Comparison of ENCODE assay signal across 8 mouse cellular contexts in genomic region chr7:101288436-101288835, GRCm38 (mm10). TPM values are rescaled to one million over a fixed set of nuclear protein-coding genes. Genes with fewer than 3 reads are reported as not detected.
DNase-seq lines count a peak whose midpoint lies in the region; ATAC-seq and TF ChIP-seq lines count a peak whose summit lies in the region.

No protein-coding gene starts in this region.

- no peak for ATAC-seq in heart, embryonic 12.5 days (ENCODE audit: insufficient number of reproducible peaks, low FRiP score)
- no peak for ATAC-seq in lung, postnatal 0 days
- ATAC-seq in megakaryocyte, adult 5-6 weeks (ENCODE audit: poor library complexity, severe bottlenecking) = no peak

- TF ChIP-seq POLR2A in spleen, adult 2 months (IDR thresholded peaks at IDR 0.05; ENCODE audit: low read depth, low read length) = no peak
- TF ChIP-seq POLR2A in bone marrow macrophage, adult 2 months (IDR thresholded peaks at IDR 0.05; ENCODE audit: borderline replicate concordance, low read depth, low read length) = no peak

- H3K36me3 ChIP-seq in heart, embryonic 12.5 days = peaks cover 65% of the 10 kb centered on the region
- H3K36me3 ChIP-seq in spleen, adult 2 months (ENCODE audit: control insufficient read depth, insufficient read depth, low read length) = peaks cover 41% of the 10 kb centered on the region
- 0 out of 2 replicates have a peak, but pooled peaks cover 2% of the 10 kb centered on the region for H3K36me3 ChIP-seq in lung, postnatal 0 days (ENCODE audit: insufficient read depth, low read length)

- H3K27me3 ChIP-seq in heart, embryonic 12.5 days (replicated peaks) = no peaks in the 10 kb centered on the region
- H3K27me3 ChIP-seq in spleen, adult 2 months (ENCODE audit: control insufficient read depth, insufficient read depth, low read length) = no peaks in the 10 kb centered on the region
- H3K27me3 ChIP-seq in lung, postnatal 0 days (replicated peaks; ENCODE audit: insufficient read depth, low read length) = no peaks in the 10 kb centered on the region

- peak; percentile 51 to 79 for DNase-seq in heart, adult 18-20 months
- DNase-seq in spleen, adult 2 months (ENCODE audit: low read depth in 1 of 2, low spot score in 2 of 2) = no peak
- DNase-seq in spleen, adult 12 weeks (ENCODE audit: low spot score) = no peak
- peak; percentile 43 for DNase-seq in heart, adult 8-10 months (ENCODE audit: low spot score)
- peak; percentile 82 for DNase-seq in lung, postnatal 0 days (ENCODE audit: low spot score)

- H3K4me3 ChIP-seq in heart, embryonic 12.5 days = no peak overlapping the region
- no peak overlapping the region for H3K4me3 ChIP-seq in spleen, adult 2 months (ENCODE audit: extremely low read depth, insufficient read depth, insufficient read length)
- no peak overlapping the region for H3K4me3 ChIP-seq in bone marrow macrophage, adult 2 months (ENCODE audit: insufficient read depth, low read length)
- H3K4me3 ChIP-seq in lung, postnatal 0 days (ENCODE audit: low read depth, low read length) = no peak overlapping the region

- no peak overlapping the region for H3K4me2 ChIP-seq in heart, embryonic 12.5 days
- no peak overlapping the region for H3K4me2 ChIP-seq in lung, postnatal 0 days (replicated peaks; ENCODE audit: low read depth, low read length)

- no peak for TF ChIP-seq EP300 in lung, postnatal 0 days (IDR thresholded peaks at IDR 0.05)

- H3K9ac ChIP-seq in heart, embryonic 12.5 days = no peak overlapping the region
- no peak overlapping the region for H3K9ac ChIP-seq in lung, postnatal 0 days (replicated peaks; ENCODE audit: low read depth)

- TF ChIP-seq CTCF in spleen, adult 2 months (IDR thresholded peaks at IDR 0.05; ENCODE audit: extremely low read depth, insufficient read depth, insufficient read length, insufficient replicate concordance) = peak; percentile 58; the same call in 1 of the 2 replicates
- peak; percentile 86 for TF ChIP-seq CTCF in bone marrow macrophage, adult 2 months (IDR thresholded peaks at IDR 0.05; ENCODE audit: low read depth, low read length)
- peak; percentile 87 for TF ChIP-seq CTCF in lung, postnatal 0 days (IDR thresholded peaks at IDR 0.05)

- WGBS in heart, embryonic 12.5 days = 31% methylated on average over 4 of the region's 4 CpGs
- WGBS in spleen, adult 2 months = 78% methylated on average over 4 of the region's 4 CpGs
- 40% methylated on average over 4 of the region's 4 CpGs for WGBS in lung, postnatal 0 days

- peaks cover under 1% of the 10 kb centered on the region; the same call in 1 of the 2 replicates for H3K4me1 ChIP-seq in heart, embryonic 12.5 days (replicated peaks)
- no peaks in the 10 kb centered on the region for H3K4me1 ChIP-seq in spleen, adult 2 months (ENCODE audit: control insufficient read depth, insufficient read depth, insufficient read length)
- peaks cover 10% of the 10 kb centered on the region for H3K4me1 ChIP-seq in bone marrow macrophage, adult 2 months (ENCODE audit: control insufficient read depth, insufficient read depth, low read length)
- H3K4me1 ChIP-seq in lung, postnatal 0 days (ENCODE audit: insufficient read depth, low read depth, low read length) = no peaks in the 10 kb centered on the region

- H3K27ac ChIP-seq in heart, embryonic 12.5 days (ENCODE audit: poor library complexity, severe bottlenecking) = no peak overlapping the region
- H3K27ac ChIP-seq in spleen, adult 2 months (ENCODE audit: insufficient read depth, low read length) = no peak overlapping the region
- H3K27ac ChIP-seq in bone marrow macrophage, adult 2 months (ENCODE audit: insufficient read depth, low read depth, low read length) = no peak overlapping the region
- no peak overlapping the region for H3K27ac ChIP-seq in lung, postnatal 0 days (ENCODE audit: low read length)

- no peaks in the 10 kb centered on the region for H3K9me3 ChIP-seq in heart, embryonic 12.5 days (replicated peaks)
- H3K9me3 ChIP-seq in lung, postnatal 0 days (ENCODE audit: low read length) = no peaks in the 10 kb centered on the region

RNA-seq across cellular contexts. Expression of gene Atg16l2, which starts 13.6 kb away (rescaled TPM):
- total RNA-seq in heart, adult 18-20 months (2021) = 1 to 10 TPM; 5.5 to 7.4 TPM
- 22.6 and 23.8 TPM in 2 replicates for polyA plus RNA-seq in heart, embryonic 12.5 days (2016; fragmentation: Nextera tagmentation; extraction: Ambion mirVana)
- polyA plus RNA-seq in spleen, adult 2 months (2012; rRNA removed) = 62.9 and 86.0 TPM in 2 replicates
- polyA plus RNA-seq in bone marrow macrophage, adult 2 months (2012; ENCODE audit: insufficient read depth, insufficient read length, missing spikeins) = 13.2 and 28.0 TPM in 2 replicates
- total RNA-seq in heart, adult 8-10 months (2022) = 10 to 100 TPM in 2 of 4 experiments, 1 to 10 TPM in 2; 5.7 to 12.3 (median 9.3) TPM
- 12.9 and 17.1 TPM in 2 replicates for polyA plus RNA-seq in lung, postnatal 0 days (2015; fragmentation: Nextera tagmentation; extraction: Ambion mirVana)
- total RNA-seq in megakaryocyte, adult 5-6 weeks (2015) = 16.2 and 20.2 TPM in 2 replicates
- total RNA-seq in megakaryocyte, adult 5-6 weeks (2017) = 9.9 and 15.3 TPM in 2 replicates

RNA-seq across cellular contexts. Expression of gene Stard10, which starts 28.4 kb away (rescaled TPM):
- 10 to 100 TPM; 68.5 to 72.5 TPM for total RNA-seq in heart, adult 18-20 months (2021)
- polyA plus RNA-seq in heart, embryonic 12.5 days (2016; fragmentation: Nextera tagmentation; extraction: Ambion mirVana) = 22.9 and 28.6 TPM in 2 replicates
- 29.3 and 42.0 TPM in 2 replicates for polyA plus RNA-seq in spleen, adult 2 months (2012; rRNA removed)
- 3.3 and 8.0 TPM in 2 replicates for polyA plus RNA-seq in bone marrow macrophage, adult 2 months (2012; ENCODE audit: insufficient read depth, insufficient read length, missing spikeins)
- total RNA-seq in heart, adult 8-10 months (2022) = 10 to 100 TPM; 57.4 to 86.0 (median 69.5) TPM
- 40.3 and 46.3 TPM in 2 replicates for polyA plus RNA-seq in lung, postnatal 0 days (2015; fragmentation: Nextera tagmentation; extraction: Ambion mirVana)
- 22.3 and 23.9 TPM in 2 replicates for total RNA-seq in megakaryocyte, adult 5-6 weeks (2015)
- 8.2 and 8.4 TPM in 2 replicates for total RNA-seq in megakaryocyte, adult 5-6 weeks (2017)

RNA-seq across cellular contexts. Expression of gene Arap1, which starts 59.4 kb away (rescaled TPM):
- total RNA-seq in heart, adult 18-20 months (2021) = 10 to 100 TPM; 31.3 to 35.1 TPM
- 19.9 and 22.5 TPM in 2 replicates for polyA plus RNA-seq in heart, embryonic 12.5 days (2016; fragmentation: Nextera tagmentation; extraction: Ambion mirVana)
- 227 and 248 TPM in 2 replicates for polyA plus RNA-seq in spleen, adult 2 months (2012; rRNA removed)
- 326 and 363 TPM in 2 replicates for polyA plus RNA-seq in bone marrow macrophage, adult 2 months (2012; ENCODE audit: insufficient read depth, insufficient read length, missing spikeins)
- total RNA-seq in heart, adult 8-10 months (2022) = 10 to 100 TPM; 27.2 to 40.0 (median 28.4) TPM
- polyA plus RNA-seq in lung, postnatal 0 days (2015; fragmentation: Nextera tagmentation; extraction: Ambion mirVana) = 105 and 110 TPM in 2 replicates
- total RNA-seq in megakaryocyte, adult 5-6 weeks (2015) = 141 and 152 TPM in 2 replicates
- total RNA-seq in megakaryocyte, adult 5-6 weeks (2017) = 211 and 245 TPM in 2 replicates

Comparison
In these comparisons a context has a peak if more than half of its experiments do, and no peak if none do; other contexts are left out.
1. DNase-seq: peak in heart, adult 18-20 months (2 of 2), heart, adult 8-10 months (single experiment) and lung, postnatal 0 days (single experiment); none in spleen, adult 2 months (0 of 2) and spleen, adult 12 weeks (single experiment).
2. Peak in every context shown above with its lines, with median percentiles within 50 percentile points of each other: CTCF ChIP-seq.